Mouse (Mus musculus): ENCODE results near the gene Kif5a.

The Kif5a gene

DNA sequence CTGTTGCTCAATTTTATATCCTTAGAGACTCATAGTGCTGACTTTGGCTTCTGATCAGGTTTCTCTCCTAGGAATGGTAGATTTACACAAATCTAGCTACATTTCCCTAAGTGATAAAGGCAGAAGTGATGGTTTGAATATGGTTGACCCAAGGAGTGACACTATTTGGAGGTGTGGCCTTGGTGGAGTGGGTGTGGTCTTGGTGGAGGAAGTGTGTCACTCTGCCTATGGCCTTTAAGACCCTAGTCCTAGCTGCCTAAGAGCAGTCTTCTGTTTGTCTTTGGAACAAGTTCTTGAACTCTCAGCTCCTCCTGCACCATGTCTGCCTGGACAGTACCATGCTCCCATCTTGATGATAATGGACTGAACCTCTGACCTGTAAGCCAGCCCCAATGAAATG lies 46.0 kb downstream of the Kif5a start:
- DNase-seq (ENCODE audit: low read depth, low spot score) = no peak

DNA sequence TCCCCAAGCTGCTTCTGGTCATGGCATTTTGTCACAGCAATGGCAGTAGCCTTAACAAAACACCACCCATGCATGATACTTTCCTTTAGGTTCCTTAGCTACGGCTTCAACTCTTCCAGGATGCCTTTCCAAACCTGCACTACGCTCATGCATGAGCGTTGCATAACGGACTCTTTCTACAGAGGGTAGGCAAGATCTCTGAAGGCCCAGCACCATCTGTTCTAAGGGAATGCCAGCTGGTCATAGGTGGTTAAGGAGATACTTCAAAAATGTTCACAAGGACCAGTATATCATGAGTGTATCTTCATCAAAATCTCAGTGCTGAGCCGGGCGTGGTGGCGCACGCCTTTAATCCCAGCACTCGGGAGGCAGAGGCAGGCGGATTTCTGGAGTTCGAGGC lies 46.7 kb downstream of the Kif5a start:
- no peak for DNase-seq (ENCODE audit: low read depth, low spot score)

- no peak for DNase-seq (ENCODE audit: low read depth, low spot score)
Measured at GRCm38 (mm10) chr10:127214422-127214803, 48.7 kb downstream of the Kif5a start.

GRCm38 (mm10) chr10:127213704-127214421 lies 49.3 kb downstream of the Kif5a start:
- DNase-seq (ENCODE audit: low read depth, low spot score) = peak; percentile 91

DNA sequence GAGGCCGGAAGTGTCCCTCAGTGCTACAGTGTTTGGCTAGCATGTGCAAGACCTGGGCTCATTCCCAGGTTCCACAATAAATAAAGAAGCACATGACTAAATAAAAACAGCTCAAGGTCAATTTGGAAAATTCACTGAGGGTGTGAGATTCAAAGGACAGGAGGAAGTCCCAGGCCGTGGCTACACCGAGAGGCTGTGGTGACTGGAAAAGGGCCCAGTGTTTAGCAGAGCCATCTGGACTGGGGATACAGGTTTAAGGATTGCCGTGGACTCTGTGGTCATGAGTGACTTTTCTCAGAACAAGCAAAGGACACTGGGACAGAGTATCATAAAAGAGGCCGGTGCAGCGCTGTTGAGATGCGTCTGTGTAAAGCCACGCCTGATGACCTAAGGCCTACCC lies 49.9 kb downstream of the Kif5a start:
- no peak for DNase-seq (ENCODE audit: low read depth, low spot score)

DNA sequence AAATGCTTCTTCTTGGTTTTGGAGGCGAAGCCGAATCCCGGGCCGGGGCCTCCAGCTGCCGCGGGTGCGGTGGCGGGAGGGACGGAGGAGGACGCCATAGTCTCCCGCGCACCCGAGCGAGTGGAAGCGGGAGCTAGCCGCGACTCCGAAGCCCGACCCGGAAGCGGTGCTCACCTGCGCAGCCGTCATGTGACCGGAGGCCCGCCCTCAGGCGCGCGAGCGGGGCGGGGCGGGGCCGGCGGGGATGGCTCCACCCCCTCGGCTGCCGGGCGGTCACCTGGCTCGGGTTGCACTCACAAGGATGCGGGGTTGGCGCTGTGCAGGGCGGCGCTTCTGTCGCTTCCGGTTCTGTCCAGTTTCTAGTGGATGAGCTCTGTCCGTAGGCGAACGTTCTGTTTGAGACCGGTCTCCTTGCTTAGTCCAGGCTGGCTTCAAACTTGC lies 51.7 kb downstream of the Kif5a start, which contains the start of gene Pip4k2c:
Pip4k2c (minus strand) TSS at position 172 of the 441 bp plus-strand sequence.
- DNase-seq (ENCODE audit: low read depth, low spot score) = peak; percentile 97

GRCm38 (mm10) chr10:127210961-127211405 lies 52.2 kb downstream of the Kif5a start:
- DNase-seq (ENCODE audit: low read depth, low spot score) = no peak

DNA sequence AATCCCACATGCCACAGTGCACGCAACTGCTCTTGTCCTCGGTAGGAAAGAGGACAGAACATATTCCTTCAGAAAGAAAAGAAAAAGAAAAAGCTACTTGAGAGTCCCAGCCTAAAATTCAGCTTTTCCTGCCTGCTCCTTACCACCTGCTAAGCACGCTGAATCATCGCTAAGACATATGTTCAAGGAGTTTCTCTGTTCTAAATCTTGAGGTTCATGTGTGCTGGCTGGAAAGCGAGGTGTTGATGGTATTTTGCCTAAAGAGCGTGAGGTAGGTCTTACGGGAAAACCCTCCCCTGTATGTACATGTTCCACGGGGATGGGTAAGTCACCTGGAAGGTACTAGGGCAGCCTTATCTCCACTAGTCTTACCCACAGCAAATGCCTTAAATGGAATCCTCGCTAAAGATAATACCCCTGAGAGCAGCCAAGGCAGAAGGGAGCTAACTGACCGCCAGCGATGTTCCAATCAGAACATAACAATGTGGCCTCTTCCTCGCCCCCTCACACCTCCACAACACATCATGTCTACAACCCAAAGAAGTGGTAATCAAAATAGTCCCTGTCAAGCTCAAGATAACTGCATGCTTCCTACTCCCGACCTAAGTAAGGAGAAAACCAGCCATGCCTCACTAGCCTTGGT lies 53.1 kb downstream of the Kif5a start:
- no peak for DNase-seq (ENCODE audit: low read depth, low spot score)

- no peak for DNase-seq (ENCODE audit: low read depth, low spot score)
Measured at GRCm38 (mm10) chr10:127208921-127209320, 54.2 kb downstream of the Kif5a start.

- DNase-seq (ENCODE audit: low read depth, low spot score) = no peak
Measured at GRCm38 (mm10) chr10:127205373-127205772, 57.8 kb downstream of the Kif5a start.

DNA sequence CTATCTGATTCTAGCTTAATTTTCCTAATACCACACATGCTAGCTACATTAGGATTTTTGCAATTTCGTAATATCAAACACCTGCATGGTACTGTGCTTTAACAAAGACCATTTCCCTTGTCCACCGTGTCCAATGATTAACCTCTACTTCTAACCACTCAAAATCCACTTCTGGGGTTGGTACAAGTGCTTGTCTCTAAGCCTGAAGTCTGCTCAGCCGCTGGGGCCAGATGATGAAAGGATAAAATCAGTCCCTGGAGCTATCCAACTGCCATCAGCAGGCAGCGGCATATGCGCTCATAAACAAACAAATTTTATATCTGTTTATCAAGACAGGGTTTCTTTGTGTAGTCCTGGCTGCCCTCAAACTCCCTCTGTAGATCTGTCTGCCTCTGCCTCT lies 58.6 kb downstream of the Kif5a start:
- DNase-seq (ENCODE audit: low read depth, low spot score) = no peak

- DNase-seq (ENCODE audit: low read depth, low spot score) = no peak
Measured at GRCm38 (mm10) chr10:127203106-127203505, 60.0 kb downstream of the Kif5a start.

DNA sequence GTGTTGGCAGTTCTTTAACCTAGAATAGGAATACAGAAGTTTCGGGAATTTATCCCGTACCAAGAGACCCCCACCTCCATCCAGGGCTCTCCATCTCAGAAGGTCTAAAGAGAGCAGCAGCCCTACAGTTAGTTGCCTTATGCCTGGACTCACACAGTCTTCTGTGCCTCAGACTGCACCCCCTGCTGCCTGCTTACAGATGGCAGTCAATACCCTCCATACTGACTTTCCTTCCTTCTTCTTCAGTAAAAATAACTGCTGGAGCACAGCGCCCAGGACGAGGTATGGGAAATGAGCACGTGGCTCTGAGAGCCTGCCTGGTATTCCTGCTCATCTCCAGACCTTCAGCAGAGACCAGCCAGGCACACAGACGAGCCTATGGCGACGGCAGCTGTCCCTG lies 62.9 kb downstream of the Kif5a start:
- DNase-seq (ENCODE audit: low read depth, low spot score) = no peak

GRCm38 (mm10) chr10:127199474-127199873 lies 63.7 kb downstream of the Kif5a start:
- DNase-seq (ENCODE audit: low read depth, low spot score) = no peak

- no peak for DNase-seq (ENCODE audit: low read depth, low spot score)
Measured at GRCm38 (mm10) chr10:127199068-127199467, 64.1 kb downstream of the Kif5a start.

DNA sequence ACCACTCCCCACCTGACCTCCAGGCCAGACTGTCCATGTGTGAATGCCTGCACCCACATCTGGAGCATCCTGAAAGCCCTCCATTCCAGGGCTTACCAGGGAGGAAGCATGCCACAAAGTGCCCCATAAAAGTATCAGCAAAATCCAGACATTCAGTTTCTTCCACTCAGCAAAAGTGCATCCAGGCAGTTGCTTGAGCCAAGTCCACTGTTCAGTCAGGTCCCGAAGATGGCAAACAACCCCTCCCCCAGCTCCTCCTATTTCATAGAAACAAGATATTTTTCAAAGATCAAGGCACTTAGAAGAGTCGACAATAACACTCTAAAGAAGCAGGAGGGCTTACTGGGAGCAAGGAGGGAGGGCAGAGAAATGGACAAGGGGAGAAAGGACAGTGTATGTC lies 64.7 kb downstream of the Kif5a start:
- no peak for DNase-seq (ENCODE audit: low read depth, low spot score)

DNA sequence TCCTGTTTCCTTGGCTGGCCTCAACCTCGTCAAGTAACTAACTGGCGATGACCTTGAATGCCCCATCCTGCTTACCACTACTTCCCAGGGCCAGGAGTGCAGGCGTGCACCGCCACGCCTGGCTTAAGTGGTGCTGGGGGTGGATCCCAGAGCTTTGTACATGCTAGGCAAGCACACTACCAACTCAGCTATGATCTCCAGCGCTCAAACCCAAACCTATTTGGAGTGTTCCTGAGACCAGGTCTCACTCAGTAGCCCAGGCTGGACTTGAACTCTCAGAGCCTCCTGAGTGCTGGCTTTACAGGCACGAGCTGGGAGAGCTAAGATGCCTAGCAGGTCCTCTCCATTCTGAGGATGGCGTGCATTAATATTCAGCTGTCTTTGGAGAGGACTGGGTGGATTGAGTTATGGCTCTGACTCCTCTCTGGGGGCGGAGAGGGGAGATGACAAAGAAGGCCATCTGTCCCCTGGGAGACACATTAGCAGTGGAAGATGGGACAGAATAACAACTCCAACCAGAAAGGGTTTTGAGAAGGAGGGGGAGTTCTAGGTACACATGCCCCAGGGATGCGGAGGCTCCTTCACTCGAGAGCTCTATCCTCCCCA lies 65.5 kb downstream of the Kif5a start:
- DNase-seq (ENCODE audit: low read depth, low spot score) = no peak

DNA sequence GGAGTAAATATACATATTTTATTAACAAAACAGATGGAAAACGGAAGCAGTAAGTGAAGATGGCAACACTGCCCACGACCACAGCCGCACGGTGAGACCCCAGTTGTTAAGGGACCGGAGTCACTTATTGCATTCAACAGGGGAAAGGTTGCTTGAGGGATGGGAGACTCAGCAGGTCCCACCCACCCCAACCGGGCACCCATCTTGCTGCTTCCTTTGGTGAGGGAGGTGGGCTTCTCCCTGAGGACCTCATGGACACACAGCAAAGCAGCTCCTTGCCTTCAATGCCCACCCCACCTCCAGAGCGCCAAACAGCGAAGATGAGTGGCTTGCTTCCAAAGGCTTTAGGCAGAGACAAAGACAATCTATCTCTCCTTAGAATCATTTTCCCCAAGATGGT lies 66.0 kb downstream of the Kif5a start:
- DNase-seq (ENCODE audit: low read depth, low spot score) = no peak

DNA sequence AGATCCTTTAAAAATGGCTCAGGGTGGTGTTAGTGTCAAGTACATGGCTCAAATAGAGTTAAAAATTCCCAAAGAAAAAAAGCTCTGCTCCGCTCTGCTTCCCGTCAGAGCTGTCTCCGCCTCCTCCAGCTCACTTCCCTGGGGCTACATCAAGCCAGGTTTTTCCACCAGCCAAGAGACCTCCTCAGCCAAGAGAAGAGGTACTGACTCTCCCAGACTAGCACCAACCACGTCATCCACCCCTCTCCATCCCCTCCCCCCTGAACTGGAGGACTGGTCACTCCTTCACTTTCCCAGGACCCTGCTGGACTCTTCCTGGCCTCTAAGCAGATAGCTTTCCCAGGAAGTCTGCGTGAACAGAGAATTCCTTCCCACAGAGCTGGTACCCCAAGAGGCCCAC lies 66.8 kb downstream of the Kif5a start:
- no peak for DNase-seq (ENCODE audit: low read depth, low spot score)

DNA sequence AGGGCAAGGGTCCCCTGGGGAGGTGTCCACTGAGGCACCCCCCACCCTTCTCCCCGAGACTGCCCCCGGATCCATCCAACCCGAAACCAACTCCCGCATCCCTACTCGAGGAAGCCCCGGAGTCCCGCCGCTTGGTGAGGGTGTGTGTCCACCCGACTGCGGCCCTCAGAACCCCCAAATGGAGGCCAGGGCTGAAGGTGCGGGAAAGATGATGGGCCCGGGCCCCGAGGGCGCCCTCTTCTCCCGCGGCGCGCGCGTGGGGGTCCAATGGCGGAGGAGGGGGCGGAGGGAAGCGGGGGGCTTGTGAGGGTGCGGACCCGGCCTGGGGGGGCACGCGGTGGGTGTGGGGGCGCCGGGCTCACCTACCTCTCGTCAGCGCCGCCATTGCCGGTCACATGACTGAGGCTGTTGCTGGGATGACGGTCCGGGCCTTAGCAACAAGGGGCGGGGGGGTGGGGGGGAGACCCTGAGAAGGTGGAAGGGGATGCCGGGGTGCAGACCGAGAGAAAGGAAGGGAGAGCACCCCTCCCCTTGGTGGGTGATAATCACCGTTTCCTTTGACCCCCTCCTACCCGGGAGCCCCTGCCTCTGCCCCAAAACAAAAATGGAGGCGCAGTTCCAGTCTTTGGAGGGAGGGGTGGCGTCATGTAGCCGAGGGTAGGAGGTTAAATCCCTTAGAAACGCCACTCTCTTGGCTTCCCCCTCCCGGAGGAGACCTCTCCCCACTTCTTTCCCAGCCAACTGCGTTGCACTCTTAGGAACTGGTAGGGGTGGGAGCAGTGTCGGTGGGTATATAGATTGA lies 67.6 kb downstream of the Kif5a start, which contains the start of gene Dtx3:
Dtx3 (minus strand) TSS at position 401 of the 802 bp plus-strand sequence.
- no peak for DNase-seq (ENCODE audit: low read depth, low spot score)

GRCm38 (mm10) chr10:127194428-127195327 lies 68.5 kb downstream of the Kif5a start:
- DNase-seq (ENCODE audit: low read depth, low spot score) = no peak
